18 mouse cellular contexts compared by ENCODE assay signal in genomic region chr19:54087319-54087718, GRCm38 (mm10). TPM values are rescaled to one million over a fixed set of nuclear protein-coding genes. Genes with fewer than 3 reads are reported as not detected.
DNase-seq lines count a peak whose midpoint lies in the region; ATAC-seq and TF ChIP-seq lines count a peak whose summit lies in the region.
"Had no signal": no experiment of that assay in that cellular context is flagged by ENCODE, and none has a peak within 500 bp of the region (broad histone marks: within the 10 kb centered on the region; RNA-seq: fewer than 3 reads in every experiment).

No protein-coding gene starts in this region.

- no peaks in the 10 kb centered on the region for H3K36me3 ChIP-seq in stomach, embryonic 15.5 days
- H3K36me3 ChIP-seq in stomach, postnatal 0 days (ENCODE audit: control insufficient read depth, insufficient read depth, low read length), result no peaks in the 10 kb centered on the region
- H3K36me3 ChIP-seq in heart, embryonic 13.5 days, result no peaks in the 10 kb centered on the region
- H3K36me3 ChIP-seq in liver, embryonic 12.5 days, result no peaks in the 10 kb centered on the region
- no peaks in the 10 kb centered on the region for H3K36me3 ChIP-seq in forebrain, embryonic 14.5 days (ENCODE audit: control insufficient read depth, insufficient read depth, low read length)
- H3K36me3 ChIP-seq: forebrain, embryonic 15.5 days; hindbrain, embryonic 15.5 days; midbrain, embryonic 10.5 days; neural tube, embryonic 13.5 days had no signal

- no peaks in the 10 kb centered on the region for H3K9me3 ChIP-seq in stomach, embryonic 15.5 days
- no peaks in the 10 kb centered on the region for H3K9me3 ChIP-seq in stomach, postnatal 0 days (ENCODE audit: control insufficient read depth, low read length)
- H3K9me3 ChIP-seq in heart, embryonic 13.5 days, result no peaks in the 10 kb centered on the region
- H3K9me3 ChIP-seq in liver, embryonic 12.5 days (replicated peaks), result no peaks in the 10 kb centered on the region
- no peaks in the 10 kb centered on the region for H3K9me3 ChIP-seq in forebrain, embryonic 14.5 days (replicated peaks; ENCODE audit: control insufficient read depth, low read length)
- H3K9me3 ChIP-seq: forebrain, embryonic 15.5 days; hindbrain, embryonic 15.5 days; midbrain, embryonic 10.5 days; neural tube, embryonic 13.5 days had no signal

- DNase-seq in stomach, postnatal 0 days (ENCODE audit: low spot score), result no peak
- DNase-seq in forebrain, embryonic 14.5 days (ENCODE audit: low spot score), result no peak
- DNase-seq in spleen, postnatal 4 days (ENCODE audit: low spot score in 2 of 2), result no peak
- no peak for DNase-seq in left cerebral cortex, postnatal 36 days (ENCODE audit: low spot score in 2 of 2)
- DNase-seq: cerebellum, adult 11 months; kidney, adult 18-20 months; kidney, postnatal 25 days; lung, adult 2 months; right cerebral cortex, postnatal 25 days had no signal

- no peaks in the 10 kb centered on the region for H3K27me3 ChIP-seq in stomach, embryonic 15.5 days (replicated peaks)
- no peaks in the 10 kb centered on the region for H3K27me3 ChIP-seq in stomach, postnatal 0 days (ENCODE audit: control insufficient read depth, insufficient read depth, low read length)
- H3K27me3 ChIP-seq in heart, embryonic 13.5 days (replicated peaks), result 0 out of 2 replicates have a peak, but pooled peaks cover 7% of the 10 kb centered on the region
- no peaks in the 10 kb centered on the region for H3K27me3 ChIP-seq in liver, embryonic 12.5 days (replicated peaks)
- no peaks in the 10 kb centered on the region for H3K27me3 ChIP-seq in forebrain, embryonic 14.5 days (replicated peaks; ENCODE audit: control insufficient read depth, insufficient read depth, low read length)
- H3K27me3 ChIP-seq: CH12.LX; forebrain, embryonic 15.5 days; hindbrain, embryonic 15.5 days; neural tube, embryonic 13.5 days had no signal

- no peak for TF ChIP-seq EP300 in stomach, postnatal 0 days (optimal IDR thresholded peaks at IDR 0.05)

- TF ChIP-seq CTCF in stomach, postnatal 0 days (IDR thresholded peaks at IDR 0.05; ENCODE audit: low read depth), result no peak

- no peak overlapping the region for H3K9ac ChIP-seq in stomach, embryonic 15.5 days
- no peak overlapping the region for H3K9ac ChIP-seq in stomach, postnatal 0 days (ENCODE audit: low read length)
- H3K9ac ChIP-seq in heart, embryonic 13.5 days, result no peak overlapping the region
- H3K9ac ChIP-seq in liver, embryonic 12.5 days, result no peak overlapping the region
- H3K9ac ChIP-seq in forebrain, embryonic 14.5 days (ENCODE audit: low read length), result no peak overlapping the region
- H3K9ac ChIP-seq: forebrain, embryonic 15.5 days; hindbrain, embryonic 15.5 days; neural tube, embryonic 13.5 days had no signal

- 54% methylated on average over 10 of the region's 10 CpGs for WGBS in stomach, embryonic 15.5 days
- WGBS in stomach, postnatal 0 days, result 64% methylated on average over 10 of the region's 10 CpGs
- WGBS in heart, embryonic 13.5 days, result 10% methylated on average over 10 of the region's 10 CpGs
- 6% methylated on average over 10 of the region's 10 CpGs for WGBS in liver, embryonic 12.5 days (ENCODE audit: insufficient replicate concordance)
- 78% methylated on average over 10 of the region's 10 CpGs for WGBS in forebrain, embryonic 14.5 days

- intact Hi-C loops in left cerebral cortex, postnatal 36 days (cut with DNase I), result no loop called here

- H3K4me1 ChIP-seq in stomach, embryonic 15.5 days, result no peaks in the 10 kb centered on the region
- H3K4me1 ChIP-seq in stomach, postnatal 0 days (replicated peaks; ENCODE audit: control insufficient read depth, insufficient read depth), result no peaks in the 10 kb centered on the region
- peaks cover 14% of the 10 kb centered on the region for H3K4me1 ChIP-seq in heart, embryonic 13.5 days
- peaks cover 18% of the 10 kb centered on the region for H3K4me1 ChIP-seq in liver, embryonic 12.5 days
- no peaks in the 10 kb centered on the region for H3K4me1 ChIP-seq in forebrain, embryonic 14.5 days (ENCODE audit: control insufficient read depth, insufficient read depth, low read length)
- H3K4me1 ChIP-seq: forebrain, embryonic 15.5 days; hindbrain, embryonic 15.5 days; midbrain, embryonic 10.5 days; neural tube, embryonic 13.5 days had no signal

- H3K27ac ChIP-seq in stomach, embryonic 15.5 days, result no peak overlapping the region
- H3K27ac ChIP-seq in stomach, postnatal 0 days (replicated peaks), result no peak overlapping the region
- H3K27ac ChIP-seq in heart, embryonic 13.5 days (replicated peaks), result no peak overlapping the region
- peak overlapping the region; percentile 41; the same call in 1 of the 2 replicates for H3K27ac ChIP-seq in liver, embryonic 12.5 days
- H3K27ac ChIP-seq in forebrain, embryonic 14.5 days (ENCODE audit: low read depth, low read length), result no peak overlapping the region
- H3K27ac ChIP-seq: forebrain, embryonic 15.5 days; hindbrain, embryonic 15.5 days; midbrain, embryonic 10.5 days; neural tube, embryonic 13.5 days had no signal

- 0 out of 2 replicates have a peak, but pooled peaks have one; percentile 27 for ATAC-seq in stomach, embryonic 15.5 days (ENCODE audit: insufficient read depth, low FRiP score, low read depth)
- no peak for ATAC-seq in stomach, postnatal 0 days (ENCODE audit: low FRiP score, low TSS enrichment)
- no peak for ATAC-seq in heart, embryonic 13.5 days (ENCODE audit: extremely low read depth, insufficient number of reproducible peaks, low FRiP score, low TSS enrichment)
- ATAC-seq in liver, embryonic 12.5 days, result peak; percentile 95
- ATAC-seq in forebrain, embryonic 14.5 days, result no peak
- ATAC-seq: forebrain, embryonic 15.5 days had no signal

- no peak overlapping the region for H3K4me3 ChIP-seq in stomach, embryonic 15.5 days (replicated peaks)
- H3K4me3 ChIP-seq in stomach, postnatal 0 days (ENCODE audit: low read depth, low read length), result no peak overlapping the region
- H3K4me3 ChIP-seq in heart, embryonic 13.5 days, result no peak overlapping the region; the same call in 1 of the 2 replicates
- H3K4me3 ChIP-seq in liver, embryonic 12.5 days, result 0 out of 2 replicates have a peak overlapping the region, but pooled peaks have one; percentile 1
- no peak overlapping the region for H3K4me3 ChIP-seq in forebrain, embryonic 14.5 days (ENCODE audit: low read depth, low read length)
- H3K4me3 ChIP-seq: forebrain, embryonic 15.5 days; hindbrain, embryonic 15.5 days; midbrain, embryonic 10.5 days; neural tube, embryonic 13.5 days had no signal

- H3K4me2 ChIP-seq in stomach, embryonic 15.5 days, result no peak overlapping the region
- no peak overlapping the region for H3K4me2 ChIP-seq in stomach, postnatal 0 days (replicated peaks; ENCODE audit: low read depth)
- peak overlapping the region; percentile 54 for H3K4me2 ChIP-seq in heart, embryonic 13.5 days
- peak overlapping the region; percentile 34 for H3K4me2 ChIP-seq in liver, embryonic 12.5 days
- no peak overlapping the region for H3K4me2 ChIP-seq in forebrain, embryonic 14.5 days (ENCODE audit: low read length)
- H3K4me2 ChIP-seq: forebrain, embryonic 15.5 days; hindbrain, embryonic 15.5 days; neural tube, embryonic 13.5 days had no signal

RNA-seq across cellular contexts. Expression of gene Adra2a, which starts 43.4 kb away (rescaled TPM):
- 0.58 and 0.93 TPM in 2 replicates for polyA plus RNA-seq in stomach, embryonic 15.5 days (2015; fragmentation: Nextera tagmentation; extraction: Ambion mirVana)
- polyA plus RNA-seq in stomach, postnatal 0 days (2015; fragmentation: Nextera tagmentation; extraction: Ambion mirVana), result 0.16 and 0.18 TPM in 2 replicates
- polyA plus RNA-seq in heart, embryonic 13.5 days (2015; fragmentation: Nextera tagmentation; extraction: Ambion mirVana), result not detected in 2 replicates
- 0.18 and 0.20 TPM in 2 replicates for polyA plus RNA-seq in liver, embryonic 12.5 days (2016; fragmentation: Nextera tagmentation; extraction: Ambion mirVana)
- 1.8 and 1.9 TPM in 2 replicates for polyA plus RNA-seq in forebrain, embryonic 14.5 days (2014; fragmentation: Nextera tagmentation; extraction: Ambion mirVana)
- 10 to 100 TPM; 20.0 to 23.3 TPM for total RNA-seq in left cerebral cortex, postnatal 36 days (2021)
- total RNA-seq: monocyte, adult 5-6 weeks had no signal

Comparison
In these comparisons a context has a peak if more than half of its experiments do, and no peak if none do; other contexts are left out.
1. ATAC-seq: peak in stomach, embryonic 15.5 days (single experiment) and liver, embryonic 12.5 days (single experiment); none in stomach, postnatal 0 days (single experiment), heart, embryonic 13.5 days (single experiment) and forebrain, embryonic 14.5 days (single experiment).
2. H3K4me2 ChIP-seq: peak in heart, embryonic 13.5 days (single experiment) and liver, embryonic 12.5 days (single experiment); none in stomach, embryonic 15.5 days (single experiment), stomach, postnatal 0 days (single experiment) and forebrain, embryonic 14.5 days (single experiment).